Mouse (Mus musculus): ENCODE results near the gene Sh3d21. TPM values are rescaled to one million over a fixed set of nuclear protein-coding genes. Genes with fewer than 3 reads are reported as not detected.

The Sh3d21 gene
- total RNA-seq, 2 experiments from 2014 or later = 1.2 to 1.8 TPM

DNA sequence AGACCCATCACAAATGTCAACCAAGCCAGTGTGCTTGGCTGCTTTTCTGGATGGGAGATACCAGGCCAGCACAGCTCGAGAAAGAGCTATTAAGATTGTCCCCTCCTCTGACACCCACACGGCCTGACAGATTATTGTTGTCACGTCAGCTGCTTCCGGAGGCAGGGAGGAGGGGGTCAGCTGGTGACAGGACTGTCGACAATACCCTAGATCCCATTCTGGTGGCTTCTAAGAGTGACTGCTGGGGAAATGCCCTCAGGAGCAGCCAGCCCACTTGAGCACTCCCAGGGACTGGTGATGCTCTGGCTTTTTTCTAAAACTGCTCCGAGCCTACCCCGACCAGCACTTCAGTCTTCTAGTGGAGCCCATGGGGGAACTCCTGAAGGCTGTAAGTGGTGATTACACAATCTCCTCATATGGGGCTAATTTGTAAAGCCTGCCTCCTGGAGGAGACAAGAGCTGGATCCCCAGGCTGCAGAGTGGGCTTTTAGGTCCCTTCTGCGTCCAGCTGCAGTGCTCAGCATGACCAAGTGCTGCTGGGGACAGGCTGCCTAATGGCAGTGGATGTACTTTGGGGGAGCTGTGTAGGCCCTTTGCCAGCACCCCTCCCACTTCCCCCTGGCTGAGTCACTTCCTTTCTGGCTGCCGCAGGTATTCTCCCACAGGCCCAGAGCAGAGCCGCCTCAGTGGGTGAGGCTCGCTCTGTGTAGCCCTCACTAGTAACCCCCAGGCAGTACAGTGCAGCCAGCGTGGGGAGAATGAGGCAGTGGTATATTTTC is 52.7 kb downstream of the Sh3d21 start:
- peak; percentile 60 to 73 for DNase-seq (ENCODE audit: low spot score in 2 of 2)

DNA sequence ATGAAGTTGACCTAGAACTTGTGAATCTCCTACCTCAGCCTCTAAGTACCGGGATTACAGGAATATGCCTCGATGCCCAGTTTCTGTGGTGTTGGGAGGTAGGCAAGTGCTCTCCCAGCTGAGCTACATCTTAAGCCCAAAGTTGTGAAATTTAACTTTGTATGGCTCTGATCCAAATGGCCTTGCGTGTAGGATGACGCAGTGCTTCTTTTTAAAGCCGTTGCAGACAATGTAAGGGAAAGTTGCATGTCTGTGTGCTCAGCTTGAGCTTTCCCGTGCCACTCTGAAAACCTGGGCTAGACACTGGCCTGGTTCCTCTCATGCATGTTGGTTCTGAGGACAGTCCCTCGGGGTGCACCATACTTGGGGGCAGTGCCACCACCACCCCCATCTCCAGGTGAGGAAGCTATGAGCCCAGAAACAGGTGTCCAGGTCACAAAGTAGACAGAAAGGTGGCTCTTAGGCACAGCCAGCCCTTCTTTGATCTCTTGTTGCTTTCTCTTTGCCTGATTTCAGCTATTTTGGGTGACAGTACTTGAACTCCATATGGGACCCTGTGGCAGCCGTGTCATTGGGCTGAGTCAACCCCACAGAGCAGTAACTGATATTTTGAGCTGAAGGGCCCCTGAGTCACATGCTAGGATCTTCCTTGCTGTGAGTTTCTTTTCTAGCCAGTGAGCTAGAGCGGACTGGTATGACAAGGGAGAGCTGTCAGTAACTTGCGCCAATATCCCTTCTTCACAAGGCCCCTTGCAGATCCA is 53.5 kb downstream of the Sh3d21 start:
- no peak for DNase-seq (ENCODE audit: low spot score in 2 of 2)

DNA sequence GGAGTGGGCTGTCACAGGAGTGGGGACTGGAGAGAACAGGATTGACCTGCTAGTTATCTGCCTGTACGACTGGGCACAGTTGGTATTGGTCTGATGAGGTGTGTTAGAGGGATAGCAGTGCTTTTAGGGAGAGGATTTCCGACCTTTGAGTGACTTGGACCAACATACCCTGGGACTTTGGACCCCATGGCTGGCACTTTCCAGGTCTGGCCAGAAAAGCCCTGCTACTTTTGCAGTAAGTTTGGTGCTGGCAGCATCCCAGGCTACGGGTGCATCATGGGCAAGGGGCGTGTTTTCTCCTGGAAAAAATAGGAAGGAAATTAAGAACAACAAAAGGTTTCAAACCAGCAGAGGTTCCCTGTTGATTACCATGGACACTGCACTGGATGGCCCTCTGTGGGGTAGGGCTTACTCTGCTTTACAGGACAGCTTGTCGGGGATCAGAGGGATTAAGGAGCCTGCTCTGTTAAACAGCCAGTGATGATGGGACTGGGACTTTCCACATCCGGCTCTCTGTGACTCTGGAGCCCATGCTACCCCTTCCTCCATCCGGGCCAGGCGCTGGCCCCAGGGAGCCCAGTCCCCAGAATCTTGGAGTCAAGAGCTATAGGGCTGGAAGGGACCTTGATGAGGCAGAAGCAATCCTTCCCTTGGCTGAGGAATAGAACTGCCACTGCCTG is 55.1 kb downstream of the Sh3d21 start:
- no peak for DNase-seq (ENCODE audit: low spot score in 2 of 2)

DNA sequence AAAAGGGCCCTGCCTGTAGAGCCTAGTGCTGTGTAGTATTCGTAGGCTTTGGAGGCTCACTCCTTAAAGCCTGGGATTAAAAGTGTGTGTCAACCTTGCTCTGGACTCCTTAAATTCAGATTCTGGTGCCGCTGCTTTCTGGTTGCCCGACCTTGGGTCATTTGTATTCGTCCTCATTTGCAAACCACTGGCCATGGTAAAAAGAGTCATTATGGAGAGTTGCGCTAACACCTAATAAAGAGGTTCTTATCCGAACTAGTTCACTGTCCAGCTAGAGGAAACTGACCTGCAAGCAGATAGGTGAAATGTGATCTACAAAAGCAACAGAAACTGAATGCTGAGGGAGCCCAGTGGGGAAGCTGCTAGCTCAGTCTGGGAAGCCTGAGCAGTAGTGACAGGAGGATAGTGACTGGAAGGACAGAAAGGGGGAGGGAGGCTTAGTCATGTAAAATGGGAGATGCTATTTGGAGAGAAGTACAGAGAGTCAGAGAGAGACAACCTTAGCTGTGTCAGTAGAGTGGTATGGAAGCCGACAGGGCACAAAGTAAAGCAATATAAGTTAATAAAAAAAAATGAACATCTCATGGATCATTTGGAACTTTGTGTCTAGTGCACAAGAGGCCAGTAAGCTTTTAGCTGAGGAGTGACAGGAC is 58.0 kb downstream of the Sh3d21 start:
- no peak for DNase-seq (ENCODE audit: low spot score in 2 of 2)

DNA sequence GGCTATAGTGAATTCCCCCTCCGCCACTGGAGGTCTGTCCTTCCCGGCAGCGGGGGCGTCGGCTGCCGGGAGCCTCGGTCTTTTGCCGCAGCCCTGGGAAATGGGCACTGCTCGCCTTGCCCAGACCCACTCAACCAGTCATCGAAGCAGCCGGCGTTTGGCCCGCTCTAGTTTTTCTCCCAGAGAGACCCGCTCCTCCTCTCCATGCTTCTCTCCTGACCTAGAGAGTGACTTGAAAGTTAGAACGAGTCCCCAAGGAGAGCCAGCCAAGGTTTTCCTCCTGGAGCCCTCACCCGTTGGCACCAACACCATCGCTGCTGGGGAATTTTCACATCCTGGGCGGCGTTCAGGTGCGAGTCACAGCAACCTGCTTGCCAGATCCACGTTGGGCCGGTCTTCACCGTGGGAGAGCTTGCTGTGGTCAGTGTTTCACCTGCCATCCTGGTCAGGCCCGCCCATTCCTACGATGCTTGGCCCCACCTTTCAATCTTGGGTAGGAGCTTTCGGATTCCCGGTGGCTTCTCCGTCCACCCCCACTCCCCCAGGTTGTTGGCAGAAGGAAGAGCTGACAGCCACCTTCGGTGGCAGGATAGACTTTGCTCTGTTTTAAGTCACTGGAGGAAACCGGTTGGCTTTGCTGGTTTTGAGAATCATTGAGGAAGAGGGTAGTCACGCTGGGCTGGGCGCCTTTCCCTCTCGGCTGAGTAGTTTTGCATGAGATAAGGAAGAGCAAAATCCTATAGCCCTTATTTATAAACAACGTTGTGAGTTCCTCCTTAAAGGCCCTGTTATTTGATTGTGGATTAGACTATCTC is 58.8 kb downstream of the Sh3d21 start:
- DNase-seq (ENCODE audit: low spot score in 2 of 2) = no peak

DNA sequence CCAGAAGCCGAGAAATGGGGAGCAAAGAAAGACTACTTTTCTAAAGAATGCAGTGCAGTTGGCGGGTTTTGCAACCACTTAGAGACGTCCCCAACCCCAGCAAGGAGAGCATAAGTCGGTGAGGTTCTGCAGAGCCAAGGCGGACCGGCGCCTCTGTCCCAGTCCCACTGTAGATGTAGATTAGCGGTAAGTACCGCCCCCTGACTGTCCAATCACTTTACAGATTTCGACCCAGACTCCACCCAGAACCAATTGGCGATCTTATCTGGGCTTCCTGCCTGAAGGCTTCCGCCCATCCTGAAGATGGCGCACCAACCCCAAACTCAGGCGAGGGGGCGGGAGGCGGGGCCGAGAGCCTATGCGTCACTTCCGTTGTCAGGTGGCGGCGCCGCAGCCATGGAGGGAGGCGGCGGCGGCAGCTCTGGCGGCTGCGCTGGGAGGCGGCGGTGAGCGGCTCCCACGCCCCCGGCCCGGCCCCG is 59.7 kb downstream of the Sh3d21 start, which contains the start of gene Stk40:
Gene Stk40, plus strand, starts transcription at position 368 of the 479 bp plus-strand sequence.
- DNase-seq (ENCODE audit: low spot score in 2 of 2) = peak; percentile 92 to 98

DNA sequence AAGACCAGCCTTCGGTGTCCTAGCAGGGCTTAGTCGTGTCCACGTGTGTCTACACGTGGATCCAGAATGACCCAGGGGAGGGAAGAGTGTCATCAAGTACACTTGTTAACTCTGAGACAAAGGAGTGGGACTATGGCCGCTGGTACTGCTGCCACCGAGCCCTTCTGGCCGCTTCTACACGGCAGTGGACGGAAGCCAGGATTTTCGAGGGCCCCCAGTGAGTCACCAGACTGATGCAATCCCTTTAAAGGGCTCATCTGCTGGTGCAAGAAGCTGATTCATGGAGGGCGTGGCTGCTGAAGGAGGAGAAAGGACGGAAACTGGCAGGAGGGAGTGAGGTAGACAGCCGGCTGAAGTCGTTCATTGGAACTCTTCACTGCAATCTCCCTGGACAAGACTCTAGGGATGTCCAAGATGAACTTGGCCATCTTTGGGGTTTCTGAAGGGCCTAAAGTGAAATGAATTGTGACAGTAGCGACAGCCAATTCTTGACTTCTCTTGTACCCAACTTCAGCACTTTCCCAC is 60.2 kb downstream of the Sh3d21 start:
- DNase-seq (ENCODE audit: low spot score in 2 of 2) = peak; percentile 67 to 76

DNA sequence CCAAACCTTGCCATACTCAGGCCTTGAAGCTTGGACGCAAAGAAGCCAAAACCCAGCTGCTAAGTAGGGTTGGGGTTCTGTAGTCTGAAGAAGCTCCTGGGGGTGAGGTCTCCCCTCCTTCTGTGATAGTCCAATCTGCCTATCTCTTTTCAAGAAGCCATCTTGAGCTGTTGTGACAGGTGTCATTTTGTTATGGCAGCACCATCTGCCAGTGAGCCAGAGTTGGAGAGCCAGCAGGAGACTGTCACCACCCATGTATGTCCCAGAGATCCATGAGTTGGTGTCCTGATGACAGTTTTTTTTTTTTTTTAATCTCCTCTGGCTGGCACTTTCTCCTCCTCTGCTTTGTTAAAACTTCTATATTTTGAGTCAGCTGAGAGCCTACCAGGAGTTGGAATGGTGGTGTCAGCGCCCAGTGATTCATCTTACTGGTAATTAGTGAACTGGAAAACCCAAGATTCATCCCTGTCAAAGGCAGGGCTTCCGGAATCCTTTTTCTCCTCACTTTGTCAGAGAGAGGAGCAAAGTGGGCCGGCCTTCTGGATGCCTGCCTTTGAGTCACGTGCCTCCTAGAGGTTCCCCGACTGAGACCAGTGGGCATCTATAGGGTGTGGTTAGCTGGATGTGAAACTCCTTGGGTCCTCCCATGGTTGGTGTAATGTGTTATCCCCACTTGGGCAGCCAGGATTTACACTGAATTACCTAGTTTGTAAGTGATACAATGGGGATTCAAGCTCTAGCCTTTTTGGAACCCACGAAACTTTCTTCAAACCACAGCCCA is 61.0 kb downstream of the Sh3d21 start:
- no peak for DNase-seq (ENCODE audit: low spot score in 2 of 2)

DNA sequence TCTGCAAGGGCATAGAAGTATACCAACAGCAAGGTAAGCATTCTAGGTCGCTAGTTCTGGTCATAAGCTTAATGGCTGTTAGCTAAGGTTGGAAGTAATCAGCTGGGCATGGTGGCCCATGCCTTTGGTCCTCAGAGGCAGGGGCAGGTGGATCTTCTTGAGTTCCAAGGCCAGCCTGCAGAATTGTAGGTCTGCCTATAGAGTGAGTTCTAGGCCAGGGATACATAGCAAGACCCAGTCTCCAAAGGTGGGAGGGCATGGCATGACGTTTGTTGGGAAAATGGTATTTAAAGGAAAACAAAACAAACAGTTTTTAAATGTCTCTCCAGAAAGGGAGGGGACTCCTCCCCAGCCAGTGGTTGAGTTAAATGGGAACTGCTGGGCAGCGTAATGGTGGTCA is 62.5 kb downstream of the Sh3d21 start:
- no peak for DNase-seq (ENCODE audit: low spot score in 2 of 2)

Other genes starting within 250 kb of the Sh3d21 start
- gene Csf3r, start 138.9 kb downstream of the Sh3d21 start, total RNA-seq (2021) = 1 to 10 TPM; 3.3 to 4.2 TPM
- gene Mrps15, start 116.6 kb downstream of the Sh3d21 start, total RNA-seq (2021) = 10 to 100 TPM; 46.6 to 47.9 TPM
- 10 to 100 TPM; 45.5 to 49.0 TPM for gene Oscp1, start 104.9 kb downstream of the Sh3d21 start, total RNA-seq (2021)
- 10 to 100 TPM; 12.9 to 13.1 TPM for gene Lsm10, start 66.9 kb downstream of the Sh3d21 start, total RNA-seq (2021)
- gene Stk40, start 59.5 kb downstream of the Sh3d21 start, total RNA-seq (2021) = 10 to 100 TPM; 20.8 to 21.3 TPM
- 1 to 10 TPM; 6.5 to 6.7 TPM for gene Eva1b, start 15.7 kb downstream of the Sh3d21 start, total RNA-seq (2021)
- gene Thrap3, start 39.3 kb upstream of the Sh3d21 start, total RNA-seq (2021) = 100 to 1,000 TPM; 142 to 149 TPM
- gene Map7d1, start 92.9 kb upstream of the Sh3d21 start, total RNA-seq (2021) = 100 to 1,000 TPM; 222 to 233 TPM
- 10 to 100 TPM; 83.9 to 88.2 TPM for gene Trappc3, start 98.8 kb upstream of the Sh3d21 start, total RNA-seq (2021)
- gene Col8a2, start 123.3 kb upstream of the Sh3d21 start, total RNA-seq (2021) = 1 to 10 TPM; 1.9 to 8.4 TPM
- 10 to 100 TPM; 25.8 to 26.1 TPM for gene Adprhl2, start 158.2 kb upstream of the Sh3d21 start, total RNA-seq (2021)
- gene Tekt2, start 162.2 kb upstream of the Sh3d21 start, total RNA-seq (2021) = 1 to 10 TPM; 1.9 to 2.2 TPM